Mouse (Mus musculus) right cerebral cortex, postnatal 25 days (tissue): ENCODE results near the gene Olfr38.

Source experiments
- DNase-seq: peaks from one replicate; pipeline ENCODE4 v3.0.0; 2022

Gene Olfr38

DNA sequence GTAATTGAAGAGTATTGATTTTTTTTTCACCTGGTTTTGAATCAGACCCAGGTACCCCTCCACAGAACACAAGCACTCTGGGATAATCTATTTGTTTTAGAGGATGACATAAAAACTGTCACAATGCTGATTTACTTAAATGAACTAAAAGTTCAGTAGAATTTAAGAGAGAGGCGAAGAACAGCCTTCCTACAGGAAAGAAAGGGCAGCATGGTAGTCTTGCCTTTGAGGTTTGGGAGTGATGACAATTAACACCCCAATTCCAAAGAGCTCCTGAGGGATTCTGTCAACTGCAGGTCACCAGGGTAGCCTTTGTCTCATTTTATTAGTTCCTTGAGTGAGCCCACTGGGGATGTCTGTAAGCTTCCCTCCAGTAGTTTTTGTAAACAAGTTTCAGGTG lies at the start of gene Olfr38:
Gene Olfr38, plus strand, starts transcription at position 301 of the 400 bp plus-strand sequence.
- no peak for DNase-seq

DNA sequence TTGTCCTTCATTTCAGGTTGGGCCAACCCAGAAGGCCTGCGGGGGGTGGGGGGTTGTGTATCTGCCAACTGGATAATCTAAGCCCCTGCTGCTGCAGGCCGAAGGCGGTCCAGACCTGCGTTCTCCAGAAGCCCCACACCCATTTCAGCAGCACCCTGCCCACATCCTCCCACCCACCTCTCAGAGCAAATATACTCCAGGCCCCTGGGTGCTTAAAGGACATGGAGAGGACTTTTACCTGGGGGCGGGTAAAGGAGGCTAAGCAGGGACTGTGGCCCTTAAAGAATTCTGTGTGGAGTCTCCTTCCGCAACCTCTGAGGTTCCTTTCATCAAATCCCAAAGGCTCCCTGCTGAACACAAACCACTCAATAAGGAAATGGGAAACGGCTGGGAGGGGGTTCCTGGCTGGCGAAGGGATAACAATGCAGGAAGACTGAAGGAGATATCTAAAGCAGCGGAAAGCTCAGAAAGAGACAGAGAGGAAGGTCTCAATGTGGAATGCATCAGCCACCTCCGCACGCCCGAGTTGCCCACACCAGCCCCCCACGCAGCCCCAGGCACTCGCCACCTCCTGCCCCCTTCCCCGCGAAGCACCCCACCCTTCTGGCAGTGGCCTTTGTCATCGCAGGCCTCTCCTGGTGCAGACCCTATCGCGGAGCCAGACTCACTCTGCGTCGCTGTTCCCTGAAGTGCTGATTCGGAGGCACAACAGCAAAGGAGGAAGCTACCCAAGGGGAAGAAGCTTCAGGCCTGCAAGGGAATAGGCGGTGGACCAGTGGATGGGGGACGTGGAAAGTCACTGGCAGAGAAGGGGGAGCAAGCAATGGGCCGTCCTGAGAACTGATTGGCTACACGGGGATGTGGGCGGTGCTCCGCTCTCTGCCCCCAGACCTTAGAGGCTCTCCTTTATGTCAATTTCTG lies 46.7 kb upstream of the Olfr38 start, which contains the start of gene Tcaf1:
Gene Tcaf1, minus strand, starts transcription at position 798 of the 921 bp plus-strand sequence.
- peak; percentile 89 for DNase-seq

DNA sequence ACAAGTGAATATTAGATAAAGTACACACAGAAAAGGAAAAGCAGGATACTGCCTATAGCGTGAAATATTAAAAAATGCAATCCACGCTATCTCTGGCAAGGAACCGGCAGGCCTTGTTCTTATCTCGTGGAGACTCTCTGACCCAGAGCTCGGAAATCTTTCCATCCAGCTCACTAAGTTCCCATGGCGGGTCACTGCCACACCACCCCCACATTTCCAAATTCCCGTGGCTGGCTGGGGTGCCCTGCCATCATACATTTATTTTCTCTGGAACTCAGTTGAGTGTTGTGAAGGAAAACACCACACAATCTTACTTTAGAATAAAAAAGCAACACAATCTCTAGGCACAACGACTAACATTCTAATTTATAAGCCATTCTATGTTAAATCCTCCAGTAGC lies 41.5 kb upstream of the Olfr38 start:
- DNase-seq: no peak

DNA sequence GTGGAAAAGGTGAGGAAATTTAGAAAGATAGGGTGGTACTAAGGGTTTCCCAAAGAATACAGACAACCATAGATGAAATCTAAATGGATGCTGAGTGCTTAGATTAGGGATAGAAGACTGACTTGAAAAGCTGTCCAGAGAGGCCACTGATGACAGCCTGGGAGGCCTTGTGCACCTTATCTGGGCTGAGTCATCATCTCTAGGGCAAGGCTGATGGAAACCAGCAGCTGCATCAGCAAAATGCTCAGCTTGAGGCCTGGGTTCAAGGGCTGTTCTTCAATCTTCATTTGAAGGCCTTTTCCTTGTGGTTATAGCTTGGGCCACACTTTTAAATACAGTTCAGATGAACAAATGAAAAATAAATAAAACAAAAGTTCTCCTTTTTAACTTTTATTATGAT lies 38.2 kb upstream of the Olfr38 start:
- DNase-seq: no peak

DNA sequence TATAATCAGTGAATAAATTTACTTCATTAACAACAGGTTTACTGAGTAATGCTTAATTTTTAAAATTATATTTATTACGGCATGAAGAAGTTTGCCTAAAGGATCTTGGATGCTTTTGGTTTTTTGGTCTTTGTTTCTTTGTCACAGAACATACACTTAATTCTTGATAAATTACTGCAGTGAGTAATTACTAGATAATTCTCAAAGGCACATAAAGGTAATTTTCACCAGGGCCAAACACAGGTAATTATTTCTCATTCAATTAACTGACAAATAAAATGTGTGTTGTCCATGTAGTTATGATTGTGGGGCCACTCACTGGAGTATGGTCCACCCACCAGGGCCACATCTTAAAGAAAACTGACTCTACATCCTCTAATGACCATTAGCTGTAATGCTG lies 17.1 kb upstream of the Olfr38 start, which contains the start of gene Olfr453:
Gene Olfr453, plus strand, starts transcription at position 301 of the 400 bp plus-strand sequence.
- DNase-seq: no peak

DNA sequence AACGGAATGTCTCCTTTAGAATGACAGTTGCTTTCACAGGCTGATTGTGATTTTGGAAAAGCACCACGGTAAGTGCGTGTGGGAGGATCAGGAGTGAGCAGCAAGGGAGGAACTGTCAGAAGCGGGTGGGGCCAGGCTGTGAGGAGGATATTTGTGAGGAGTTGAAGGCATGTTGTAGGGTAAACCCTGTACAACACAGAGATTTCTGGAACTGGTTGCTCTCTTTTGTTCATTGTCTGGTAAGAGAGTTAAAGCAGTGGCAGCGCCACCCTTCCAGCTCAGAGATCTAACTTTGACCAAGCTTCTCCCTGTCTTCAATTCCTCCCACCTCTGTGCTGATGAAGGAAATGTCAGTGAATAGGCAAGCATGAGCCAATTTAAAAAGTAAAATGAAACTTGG lies 13.9 kb upstream of the Olfr38 start:
- no peak for DNase-seq

DNA sequence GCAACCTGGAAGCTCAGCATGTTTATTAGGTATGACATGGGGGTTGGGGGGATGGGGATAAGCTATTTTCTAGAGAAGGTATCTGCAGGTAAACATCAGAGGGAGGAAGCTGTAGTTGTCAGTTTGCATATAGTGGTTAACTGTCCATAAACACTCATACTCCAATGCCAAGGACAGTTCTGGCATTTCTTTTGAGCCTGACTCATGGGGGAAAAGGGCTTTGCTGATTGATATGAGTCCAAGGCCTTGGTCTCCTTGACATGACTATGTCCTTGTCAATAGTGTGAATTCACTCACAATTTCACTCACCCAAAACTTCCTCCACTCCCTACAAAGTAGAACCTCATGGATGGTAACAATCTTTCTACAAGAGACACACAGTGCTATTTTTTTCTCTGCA lies 8.4 kb upstream of the Olfr38 start:
- DNase-seq: no peak

DNA sequence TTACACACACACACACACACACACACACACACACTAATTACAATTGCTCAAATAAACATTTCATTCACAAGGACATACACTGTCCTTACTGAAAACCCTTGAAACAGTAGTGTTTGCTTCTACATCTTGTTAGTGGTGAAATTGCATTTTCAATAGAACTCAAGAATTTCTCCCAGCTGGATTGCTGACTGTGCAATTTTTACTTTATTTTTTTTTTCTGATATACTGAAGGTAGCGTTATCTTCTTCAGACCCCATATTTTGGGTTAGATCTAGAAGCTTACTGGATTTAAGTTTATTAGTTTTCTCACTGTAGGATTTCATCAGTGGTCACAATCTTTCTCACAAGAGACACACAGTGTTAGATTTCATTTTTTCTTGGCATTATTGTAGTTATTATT lies 20.9 kb downstream of the Olfr38 start:
- no peak for DNase-seq

DNA sequence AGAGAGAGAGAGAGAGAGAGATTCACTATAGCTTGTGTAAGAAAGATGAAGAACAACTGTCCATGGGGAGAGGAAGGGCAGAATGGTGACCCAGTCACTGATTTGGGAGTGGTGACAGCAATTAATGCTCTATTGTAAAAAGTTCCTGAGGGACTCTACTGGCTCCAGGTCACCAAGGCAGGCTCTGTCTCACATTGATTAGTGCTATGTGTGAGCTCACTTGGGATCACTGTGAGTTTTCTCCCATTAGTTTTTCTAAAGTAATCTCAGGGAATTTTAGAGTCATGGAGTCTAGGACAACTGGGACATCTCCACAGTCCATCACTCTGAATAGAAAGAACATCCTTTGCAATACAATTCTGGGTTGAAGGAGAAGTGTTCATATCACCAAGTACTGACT lies 28.6 kb downstream of the Olfr38 start, which contains the start of gene Olfr452:
Gene Olfr452, plus strand, starts transcription at position 301 of the 400 bp plus-strand sequence.
- DNase-seq: no peak

DNA sequence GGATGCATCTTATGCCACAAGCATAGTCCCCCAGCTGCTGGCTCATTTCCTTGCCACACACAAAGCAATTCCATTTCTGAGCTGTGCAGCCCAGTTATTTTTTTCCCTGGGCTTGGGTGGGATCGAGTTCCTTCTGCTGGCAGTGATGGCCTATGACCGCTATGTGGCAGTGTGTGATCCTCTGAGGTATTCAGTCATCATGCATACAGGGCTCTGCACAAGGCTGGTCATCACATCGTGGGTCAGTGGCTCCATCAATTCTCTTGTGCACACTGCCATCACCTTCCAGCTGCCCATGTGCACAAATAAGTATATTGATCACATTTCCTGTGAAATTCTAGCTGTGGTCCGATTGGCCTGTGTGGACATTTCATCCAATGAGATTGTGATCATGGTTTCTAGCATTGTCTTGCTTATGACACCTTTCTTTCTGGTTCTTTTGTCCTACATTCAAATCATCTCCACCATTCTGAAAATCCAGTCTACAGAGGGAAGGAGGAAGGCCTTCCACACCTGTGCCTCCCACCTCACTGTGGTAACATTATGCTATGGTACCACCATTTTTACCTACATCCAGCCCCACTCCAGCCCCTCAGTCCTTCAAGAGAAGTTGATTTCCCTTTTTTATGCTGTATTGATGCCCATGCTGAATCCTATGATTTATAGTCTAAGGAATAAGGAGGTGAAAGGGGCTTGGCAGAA lies 34.2 kb downstream of the Olfr38 start:
- DNase-seq: no peak

DNA sequence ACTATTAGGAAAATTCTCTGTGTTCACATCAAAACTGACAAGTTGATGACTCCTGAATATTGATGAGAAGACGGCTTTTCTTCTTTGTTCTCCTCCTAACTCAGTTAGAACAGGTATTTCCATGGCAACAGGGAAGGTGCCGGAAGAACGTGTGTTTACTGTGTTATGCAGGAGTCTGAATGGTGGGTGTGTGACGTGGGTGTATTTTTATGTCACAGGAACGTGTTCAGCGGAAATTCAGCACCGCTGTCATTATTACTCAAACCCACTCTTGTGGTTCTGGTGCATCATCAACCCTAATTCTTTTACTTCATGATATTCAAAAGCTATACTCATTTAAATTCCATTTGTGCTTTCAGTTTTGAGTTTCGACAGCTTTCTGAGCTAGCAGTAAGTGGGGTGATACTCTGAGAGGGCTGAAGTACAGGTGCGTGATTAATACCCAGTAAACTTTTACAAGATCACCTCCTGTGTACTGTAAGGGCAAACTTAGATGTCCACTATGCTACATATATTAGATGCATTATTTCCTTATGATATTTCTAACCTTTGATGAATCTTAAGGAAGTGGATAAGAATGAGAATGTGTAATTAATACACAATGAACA lies 34.8 kb downstream of the Olfr38 start:
- no peak for DNase-seq

DNA sequence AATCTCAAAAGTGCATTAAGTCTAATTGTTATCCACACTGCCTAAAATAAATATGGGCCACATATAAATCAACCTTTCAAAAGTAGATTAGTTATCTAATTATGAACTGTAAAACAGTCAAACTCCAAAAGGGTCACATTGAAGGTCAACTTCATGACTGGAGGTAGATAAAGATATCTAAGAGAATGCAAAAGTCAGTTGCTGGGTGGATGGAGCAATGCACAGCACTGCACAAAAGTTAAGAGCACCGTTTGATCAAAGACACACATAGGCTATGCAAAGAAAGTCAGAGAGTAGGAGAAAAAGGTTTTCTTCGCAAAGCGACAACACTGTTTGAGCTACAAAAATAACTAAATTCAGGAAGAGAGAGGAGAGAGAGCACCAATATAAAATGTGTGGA lies 38.8 kb downstream of the Olfr38 start:
- DNase-seq: no peak

DNA sequence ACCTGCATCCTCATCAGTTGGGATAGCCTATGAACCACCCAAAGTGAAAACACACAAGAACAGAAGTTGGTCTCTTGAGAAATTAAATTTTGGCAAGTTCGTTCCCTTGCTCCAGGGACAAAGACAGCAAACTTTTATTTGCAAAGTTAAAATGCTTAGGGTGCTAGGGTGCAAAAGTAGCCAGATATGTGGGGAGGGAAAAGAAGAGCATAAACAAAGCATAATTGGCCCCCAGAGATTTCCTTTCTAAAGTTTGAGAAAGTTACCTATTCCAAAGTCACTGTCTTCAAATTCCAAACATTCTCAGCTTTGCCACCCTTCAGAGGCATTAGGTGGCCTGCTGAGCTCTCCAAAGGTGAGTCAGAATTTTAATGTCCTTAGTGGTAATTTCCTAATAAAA lies 55.4 kb downstream of the Olfr38 start, which contains the start of gene Olfr450:
Gene Olfr450, plus strand, starts transcription at position 301 of the 400 bp plus-strand sequence.
- no peak for DNase-seq
